Mouse (Mus musculus): ENCODE results near the gene Rgs16.

- TF ChIP-seq CTCF (IDR thresholded peaks at IDR 0.05; ENCODE audit: low read depth, low read length) (no peak), TAL1 (conservative IDR thresholded peaks at IDR 0.05; ENCODE audit: low read depth, low read length) (no peak), GATA2 (IDR thresholded peaks at IDR 0.05; ENCODE audit: borderline replicate concordance, low read depth, low read length) (no peak)
Observed at GRCm38 (mm10) chr1:153708626-153709025, 31.5 kb upstream of the Rgs16 start.

All from G1E (cell line).